Mouse (Mus musculus) stomach, postnatal 0 days (tissue): Measurements from ENCODE around the gene Tmprss4.

Source experiments
- CTCF ChIP-seq: IDR thresholded peaks from 2 replicates; pipeline ENCODE4 v1.5.1; 2016; ENCODE audit warnings: antibody characterized with exemption, low read depth, mild to moderate bottlenecking, moderate library complexity
- EP300 ChIP-seq: optimal IDR thresholded peaks from 2 replicates; pipeline ENCODE3; 2016; ENCODE audit warnings: antibody characterized with exemption

DNA sequence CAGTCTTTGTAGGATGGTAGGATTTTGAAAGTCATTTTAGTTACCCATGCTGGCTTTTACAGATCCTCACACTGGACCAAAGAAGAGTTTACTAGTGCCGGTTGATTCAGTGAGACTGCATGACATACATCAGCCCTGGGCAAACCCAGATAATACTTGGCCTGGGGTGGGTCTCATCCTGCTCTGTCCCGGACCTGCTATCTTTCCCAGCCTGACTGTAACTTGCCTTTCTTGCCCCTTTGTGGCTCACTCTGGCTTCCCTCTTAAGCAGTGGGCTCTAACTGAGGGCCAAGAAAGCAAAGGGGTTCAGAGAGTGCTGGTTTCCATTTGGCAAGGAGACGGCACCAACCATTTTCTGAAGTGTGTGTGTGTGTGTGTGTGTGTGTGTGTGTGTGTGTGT is 15.8 kb upstream of the Tmprss4 start:
- TF ChIP-seq CTCF (no peak), EP300 (no peak)
